Mouse (Mus musculus): ENCODE measurements around the gene Glrb.

- TF ChIP-seq CTCF (IDR thresholded peaks at IDR 0.05; ENCODE audit: insufficient read depth, low read length), result no peak
- no peak for TF ChIP-seq POLR2A (IDR thresholded peaks at IDR 0.05; ENCODE audit: borderline replicate concordance, extremely low read depth, low read depth, low read length)
These were observed 372 bp upstream of the Glrb start for GRCm38 (mm10) chr3:80913779-80914284.

Data from lung, adult 2 months (tissue).